Mouse (Mus musculus) intestine, embryonic 16.5 days (tissue): ENCODE data around the gene Nfkbie. TPM values are rescaled to one million over a fixed set of nuclear protein-coding genes. Genes with fewer than 3 reads are reported as not detected.

Source experiments
- ATAC-seq: fragments of 200-750 bp; cut with Nextera tagmentation; 2 replicates; pipeline ENCODE4 v1.8.0; 2017; ENCODE audit warnings: moderate TSS enrichment, moderate library complexity
- H3K27ac ChIP-seq: fragments of 300-500 bp; sonication (generic); 2 replicates; pipeline ENCODE4 v1.5.1; 2014; ENCODE audit warnings: mild to moderate bottlenecking, low read length
- H3K27me3 ChIP-seq: fragments of 300-500 bp; sonication (generic); replicated peaks from 2 replicates; pipeline ENCODE4 v1.6.1; 2014; ENCODE audit warnings: low read length, control low read depth, mixed read lengths; ENCODE audit not compliant: control insufficient read depth, insufficient read depth
- H3K36me3 ChIP-seq: fragments of 300-500 bp; sonication (generic); 2 replicates; pipeline ENCODE4 v1.6.1; 2014; ENCODE audit warnings: low read length, control low read depth; ENCODE audit not compliant: control insufficient read depth, insufficient read depth
- H3K4me1 ChIP-seq: fragments of 300-500 bp; sonication (generic); 2 replicates; pipeline ENCODE4 v1.6.1; 2014; ENCODE audit warnings: low read length, control low read depth, mixed read lengths; ENCODE audit not compliant: control insufficient read depth, insufficient read depth
- H3K4me2 ChIP-seq: fragments of 300-500 bp; sonication (generic); 2 replicates; pipeline ENCODE4 v1.6.1; 2014; ENCODE audit warnings: low read depth, low read length, control low read depth
- H3K4me3 ChIP-seq: fragments of 300-500 bp; sonication (generic); 2 replicates; pipeline ENCODE4 v1.5.1; 2014; ENCODE audit warnings: mild to moderate bottlenecking, low read length
- H3K9ac ChIP-seq: fragments of 300-500 bp; sonication (generic); 2 replicates; pipeline ENCODE4 v1.6.1; 2014; ENCODE audit warnings: low read depth, low read length
- H3K9me3 ChIP-seq: fragments of 300-500 bp; sonication (generic); 2 replicates; pipeline ENCODE4 v1.6.1; 2016; ENCODE audit warnings: low read length, control low read depth; ENCODE audit not compliant: control insufficient read depth
- WGBS: fragments of 180-500 bp; shearing (Covaris S2); extraction: QIAGEN DNeasy Blood & Tissue Kit; methylation state at CpG from one replicate; pipeline ENCODE4 v1.1.7; 2014; 5-methylcytosine and 5-hydroxymethylcytosine counted together
- polyA plus RNA-seq: library from polyadenylated mRNA; unstranded; fragments of >200 nt; fragmentation: Nextera tagmentation; extraction: Ambion mirVana; gene quantifications from 2 replicates; pipeline ENCODE4 v1.2.1, GENCODE M21; 2015

The Nfkbie gene
- polyA plus RNA-seq, 1 experiment from 2014 or later = 5.5 TPM

DNA sequence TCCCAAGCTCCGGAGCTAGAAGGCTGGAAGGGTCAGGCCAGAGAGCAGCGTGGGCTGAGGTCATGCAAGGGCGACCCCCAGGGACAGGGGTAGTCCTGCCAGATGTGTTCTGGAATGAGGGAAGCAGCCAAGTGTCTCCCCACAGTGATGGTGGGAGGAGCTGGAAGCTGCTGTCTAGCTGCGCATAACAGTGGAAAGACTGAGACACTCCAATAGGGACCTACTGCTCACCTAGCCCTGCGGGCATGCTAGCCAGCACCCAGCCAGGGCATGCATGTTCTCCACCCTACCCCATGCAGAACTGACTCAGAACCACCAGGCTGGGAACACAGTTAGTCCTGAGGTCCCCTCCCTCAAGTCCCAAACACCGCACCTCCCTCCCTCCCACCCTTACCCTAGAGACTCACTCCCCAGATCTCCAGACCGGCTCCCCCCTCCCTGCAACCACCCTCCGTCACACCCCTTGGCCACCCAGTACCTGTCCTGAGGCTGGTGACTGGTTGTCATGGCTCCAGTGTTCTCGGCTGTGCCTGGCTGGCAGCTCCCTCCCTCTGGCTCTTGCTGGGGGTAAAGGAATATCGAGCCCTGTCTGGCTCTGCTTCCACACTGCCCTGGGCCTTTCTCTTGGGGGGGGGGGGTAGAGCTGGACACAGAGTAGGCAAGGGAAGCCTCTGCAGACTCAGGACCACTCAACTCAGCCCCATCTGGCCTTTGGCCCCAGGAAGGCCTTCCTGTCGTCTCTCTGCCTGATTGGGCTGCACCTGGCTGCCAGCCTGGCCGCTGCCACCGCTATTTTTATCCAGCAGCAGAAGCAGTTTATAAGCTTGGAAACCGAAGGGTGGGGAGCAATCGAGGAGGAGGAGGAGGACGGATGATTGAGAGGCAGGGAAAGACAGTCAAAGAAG lies 36.5 kb downstream of the Nfkbie start:
- H3K4me1 ChIP-seq = peaks cover 46% of the 10 kb centered on the region
- H3K4me3 ChIP-seq = no peak overlapping the region
- H3K27ac ChIP-seq = peak overlapping the region; percentile 41; the same call in 1 of the 2 replicates
- H3K9me3 ChIP-seq = no peaks in the 10 kb centered on the region
- 54% methylated on average over 16 of the region's 16 CpGs for WGBS
- peak overlapping the region; percentile 16; the same call in 1 of the 2 replicates for H3K4me2 ChIP-seq
- no peak for ATAC-seq
- H3K36me3 ChIP-seq = peaks cover 4% of the 10 kb centered on the region; the same call in 1 of the 2 replicates
- peak overlapping the region; percentile 48 for H3K9ac ChIP-seq
- H3K27me3 ChIP-seq = no peaks in the 10 kb centered on the region

GRCm38 (mm10) chr17:45592606-45593431 lies 37.3 kb downstream of the Nfkbie start:
- Histone ChIP-seq H3K9me3 (no peaks in the 10 kb centered on the region), H3K36me3 (peaks cover 4% of the 10 kb centered on the region; the same call in 1 of the 2 replicates), H3K4me2 (peak overlapping the region; percentile 30), H3K27ac (peak overlapping the region; percentile 41), H3K9ac (peak overlapping the region; percentile 51; the same call in 1 of the 2 replicates), H3K4me3 (0 out of 2 replicates have a peak overlapping the region, but pooled peaks have one; percentile 10), H3K4me1 (peaks cover 48% of the 10 kb centered on the region), H3K27me3 (no peaks in the 10 kb centered on the region)
- 52% methylated on average over 8 of the region's 8 CpGs for WGBS
- ATAC-seq = no peak

DNA sequence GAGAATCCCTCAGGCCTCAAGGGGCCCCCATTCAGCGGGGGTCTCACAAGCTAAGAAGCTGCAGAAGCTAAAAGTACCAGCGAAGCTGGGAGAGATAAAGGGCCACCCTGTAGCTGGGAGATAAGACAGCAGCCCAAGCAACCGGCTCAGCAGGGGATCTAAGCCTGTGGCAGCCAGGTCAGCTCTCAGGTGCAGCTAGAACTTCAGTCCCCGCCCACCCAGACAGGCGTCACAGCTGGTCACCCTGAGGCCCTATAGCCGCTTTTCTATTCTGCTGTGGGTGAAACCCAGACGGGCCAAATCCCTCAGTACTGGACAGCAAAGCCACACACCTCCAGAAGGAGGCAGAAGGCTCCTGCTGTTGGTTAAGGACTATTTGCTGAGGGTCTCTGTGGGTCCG lies 38.0 kb downstream of the Nfkbie start:
- no peak overlapping the region for H3K4me3 ChIP-seq
- peak overlapping the region; percentile 51 for H3K9ac ChIP-seq
- no peaks in the 10 kb centered on the region for H3K27me3 ChIP-seq
- no peak overlapping the region for H3K27ac ChIP-seq
- no peaks in the 10 kb centered on the region for H3K9me3 ChIP-seq
- WGBS = 38% methylated on average over 8 of the region's 8 CpGs
- peak overlapping the region; percentile 100; the same call in 1 of the 2 replicates for H3K4me2 ChIP-seq
- H3K36me3 ChIP-seq = peaks cover 4% of the 10 kb centered on the region; the same call in 1 of the 2 replicates
- peaks cover 55% of the 10 kb centered on the region for H3K4me1 ChIP-seq
- 0 out of 2 replicates have a peak, but pooled peaks have one; percentile 9 for ATAC-seq

- WGBS = 55% methylated on average over 8 of the region's 8 CpGs
- Histone ChIP-seq H3K27me3 (no peaks in the 10 kb centered on the region), H3K27ac (no peak overlapping the region), H3K4me3 (peak overlapping the region; percentile 68), H3K9ac (peak overlapping the region; percentile 12; the same call in 1 of the 2 replicates), H3K9me3 (no peaks in the 10 kb centered on the region), H3K36me3 (peaks cover 4% of the 10 kb centered on the region; the same call in 1 of the 2 replicates), H3K4me2 (peak overlapping the region; percentile 100), H3K4me1 (peaks cover 59% of the 10 kb centered on the region)
- no peak for ATAC-seq
Observed at GRCm38 (mm10) chr17:45594195-45594594, 38.7 kb downstream of the Nfkbie start.

GRCm38 (mm10) chr17:45594881-45595735 lies 39.6 kb downstream of the Nfkbie start:
- 2% methylated on average over 58 of the region's 58 CpGs for WGBS
- Histone ChIP-seq H3K9ac (peak overlapping the region; percentile 78), H3K4me3 (peak overlapping the region; percentile 68), H3K27me3 (no peaks in the 10 kb centered on the region), H3K27ac (no peak overlapping the region), H3K4me1 (peaks cover 67% of the 10 kb centered on the region), H3K36me3 (no peaks in the 10 kb centered on the region), H3K9me3 (no peaks in the 10 kb centered on the region), H3K4me2 (peak overlapping the region; percentile 100)
- peak; percentile 61 for ATAC-seq

GRCm38 (mm10) chr17:45595736-45596390 lies 40.4 kb downstream of the Nfkbie start:
- Histone ChIP-seq H3K4me1 (peaks cover 72% of the 10 kb centered on the region), H3K27ac (no peak overlapping the region), H3K4me2 (peak overlapping the region; percentile 100), H3K9ac (peak overlapping the region; percentile 78), H3K27me3 (no peaks in the 10 kb centered on the region), H3K4me3 (peak overlapping the region; percentile 68), H3K36me3 (no peaks in the 10 kb centered on the region), H3K9me3 (no peaks in the 10 kb centered on the region)
- peak; percentile 4; the same call in 1 of the 2 replicates for ATAC-seq
- WGBS = 8% methylated on average over 23 of the region's 23 CpGs

GRCm38 (mm10) chr17:45596631-45597396 lies 41.3 kb downstream of the Nfkbie start:
- Histone ChIP-seq H3K36me3 (no peaks in the 10 kb centered on the region), H3K9ac (no peak overlapping the region), H3K27me3 (no peaks in the 10 kb centered on the region), H3K9me3 (no peaks in the 10 kb centered on the region), H3K4me3 (no peak overlapping the region), H3K27ac (peak overlapping the region; percentile 24; the same call in 1 of the 2 replicates), H3K4me2 (no peak overlapping the region), H3K4me1 (peaks cover 81% of the 10 kb centered on the region)
- WGBS = 41% methylated on average over 11 of the region's 11 CpGs
- no peak for ATAC-seq

DNA sequence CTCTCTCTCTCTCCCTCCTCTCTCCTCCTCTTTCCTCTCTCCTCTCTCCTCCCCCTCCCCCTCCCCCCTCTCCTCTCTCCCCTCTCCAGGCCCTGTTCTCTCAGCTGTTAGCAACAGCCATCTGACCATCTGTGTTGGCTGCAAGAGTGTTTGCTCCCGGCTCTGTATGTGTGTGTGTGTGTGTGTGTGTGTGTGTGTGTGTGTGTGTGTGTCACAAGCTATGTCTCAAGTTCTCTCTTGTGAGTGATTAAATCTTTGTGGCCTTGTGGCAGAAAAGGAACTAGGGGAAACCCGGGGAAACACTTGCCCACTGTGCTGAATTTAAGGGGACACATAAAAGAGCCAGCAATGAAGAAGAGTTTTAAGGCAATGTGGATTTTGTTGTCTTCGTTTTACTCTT lies 42.3 kb downstream of the Nfkbie start:
- peaks cover 72% of the 10 kb centered on the region for H3K4me1 ChIP-seq

More for the DNA sequence above, 42.3 kb downstream of the Nfkbie start:
- H3K36me3 ChIP-seq = no peaks in the 10 kb centered on the region
- H3K9me3 ChIP-seq = no peaks in the 10 kb centered on the region
- no peak for ATAC-seq
- H3K27ac ChIP-seq = no peak overlapping the region
- H3K27me3 ChIP-seq = no peaks in the 10 kb centered on the region
- H3K4me2 ChIP-seq = no peak overlapping the region
- H3K9ac ChIP-seq = no peak overlapping the region
- H3K4me3 ChIP-seq = no peak overlapping the region
- WGBS = 37% methylated on average over 3 of the region's 3 CpGs
